Mouse (Mus musculus) induced T-regulatory cell, adult 2 months (primary cell): ENCODE results near the gene Gramd2.
A peak's percentile ranks its signal among the peaks of the same experiment; 100 is the strongest.

ENCODE experiments used
- DNase-seq: peaks from one replicate; pipeline ENCODE4 v3.0.0-alpha.2; 2012; ENCODE audit warnings: low read depth

Gramd2 gene

DNA sequence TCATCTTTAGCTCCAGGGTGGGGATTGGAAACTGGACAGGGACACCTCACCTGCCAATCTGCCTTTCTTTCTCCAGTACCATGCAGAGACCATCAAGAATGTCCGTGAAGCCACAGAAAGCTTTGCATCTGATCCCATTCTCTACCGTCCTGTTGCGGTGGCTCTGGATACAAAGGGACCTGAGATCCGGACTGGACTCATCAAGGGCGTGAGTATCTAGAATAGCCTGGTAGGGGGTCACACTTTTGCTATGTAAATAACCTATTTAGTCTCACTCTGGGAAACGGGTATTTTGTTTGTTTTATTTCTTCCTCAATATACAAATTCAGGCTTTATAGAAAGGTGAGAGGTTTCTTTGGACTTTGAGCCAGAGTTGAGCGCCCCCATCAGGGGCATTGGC lies 11.5 kb upstream of the Gramd2 start:
- no peak for DNase-seq

DNA sequence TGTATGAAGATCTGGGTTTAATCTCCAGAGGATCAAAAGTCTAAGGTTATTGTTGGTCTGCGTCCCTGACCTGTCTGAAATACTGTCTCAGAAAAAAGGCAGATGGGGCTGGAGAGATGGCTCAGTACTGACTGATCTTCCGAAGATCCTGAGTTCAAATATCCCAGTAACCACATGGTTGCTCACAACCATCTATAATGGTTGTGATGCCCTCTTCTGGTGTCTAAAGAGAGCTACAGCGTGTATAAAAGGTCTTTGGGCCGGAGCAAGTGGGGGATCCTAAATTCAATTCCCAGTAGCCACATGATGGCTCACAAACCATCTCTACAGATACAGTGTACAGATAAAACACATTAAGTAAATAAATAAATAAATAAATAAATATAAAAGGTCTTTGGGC lies 10.8 kb upstream of the Gramd2 start:
- peak; percentile 52 for DNase-seq

DNA sequence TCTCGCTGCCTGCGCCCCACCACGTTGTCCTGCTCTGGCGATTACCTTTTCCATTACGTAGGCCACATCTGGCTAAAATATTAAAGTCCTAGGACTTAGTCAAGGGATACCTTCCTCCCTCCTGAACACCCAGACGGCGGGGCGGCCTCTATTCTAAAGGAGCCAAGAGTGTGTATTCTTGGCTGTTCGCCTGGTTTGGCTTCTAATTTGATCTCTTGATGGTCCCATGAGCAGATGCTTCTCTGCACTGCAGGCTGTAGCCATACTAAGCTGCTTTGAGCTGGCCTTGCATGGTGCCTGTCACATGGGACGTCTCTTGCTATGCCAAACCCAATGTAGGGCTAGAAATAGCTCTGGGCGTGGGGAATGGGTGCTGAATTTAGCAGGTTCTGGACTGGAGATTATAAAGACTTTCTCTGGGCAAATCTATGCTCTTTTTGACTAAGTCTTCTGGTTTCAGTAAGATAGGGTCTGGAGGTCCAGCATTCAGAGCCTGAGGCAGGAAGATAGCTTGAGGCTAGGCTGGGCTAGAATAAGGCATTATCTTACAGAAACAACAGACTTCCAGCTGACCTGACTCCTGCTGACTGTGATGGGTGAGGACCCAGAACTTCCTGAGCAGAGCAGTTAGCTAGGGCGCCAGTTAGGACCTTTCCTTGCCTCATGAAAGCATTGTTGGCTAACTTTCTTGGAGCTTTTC lies 7.6 kb upstream of the Gramd2 start:
- DNase-seq, result no peak

DNA sequence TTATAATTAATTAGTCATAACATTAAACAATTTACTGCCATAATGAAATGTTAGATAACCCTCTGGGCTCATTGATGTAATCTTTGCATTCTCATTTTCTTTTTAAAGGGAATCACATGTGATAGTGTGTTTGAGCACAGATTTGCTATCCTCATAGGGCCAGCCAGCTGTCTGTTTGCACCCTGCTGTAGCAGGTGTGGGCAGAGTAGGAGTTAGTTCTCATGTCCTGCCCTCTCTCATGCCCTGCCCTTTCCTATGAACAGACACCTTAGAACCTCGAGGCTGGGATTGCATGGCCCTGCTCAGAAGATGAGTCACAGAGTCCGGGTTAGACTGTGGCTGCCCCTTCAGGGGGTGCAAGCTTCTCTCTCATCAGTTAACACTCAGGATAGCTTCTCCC lies 6.5 kb upstream of the Gramd2 start:
- no peak for DNase-seq

DNA sequence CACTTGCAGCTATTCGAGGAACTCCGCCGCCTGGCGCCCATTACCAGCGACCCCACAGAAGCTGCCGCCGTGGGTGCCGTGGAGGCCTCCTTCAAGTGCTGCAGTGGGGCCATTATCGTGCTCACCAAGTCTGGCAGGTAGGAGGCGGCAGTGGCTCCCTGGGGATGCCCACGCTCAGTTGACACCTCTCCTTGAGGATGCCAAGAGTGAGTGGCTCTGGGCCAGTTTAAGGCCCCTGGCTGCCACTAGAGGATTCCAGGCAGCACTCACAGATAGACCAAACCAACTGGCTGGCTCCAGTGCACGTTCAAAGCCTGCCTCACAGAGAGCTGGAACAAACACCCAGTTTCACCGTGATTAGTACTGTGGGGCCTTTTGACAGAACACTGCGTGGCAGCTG lies 4.3 kb upstream of the Gramd2 start:
- DNase-seq, result no peak

DNA sequence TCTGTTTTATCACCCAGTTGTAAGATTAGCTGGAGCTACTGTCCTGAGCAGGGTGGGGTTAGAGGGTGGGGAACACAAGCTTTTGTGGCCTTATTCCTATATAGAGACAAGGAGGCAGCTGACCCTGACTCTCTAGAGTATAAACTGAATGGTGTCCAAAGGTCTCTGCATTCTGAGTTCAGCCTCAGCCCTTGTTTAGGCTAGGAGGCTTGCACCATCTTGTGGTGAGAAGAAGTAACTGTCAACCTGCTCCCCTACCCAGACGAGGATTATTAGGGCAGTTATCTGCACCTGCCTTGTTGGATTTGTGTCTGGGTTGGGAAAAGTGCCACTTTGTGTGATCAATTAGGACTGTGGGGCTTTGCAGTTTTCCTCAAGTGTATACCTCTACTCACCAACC lies 1.6 kb upstream of the Gramd2 start:
- peak; percentile 68 for DNase-seq

DNA sequence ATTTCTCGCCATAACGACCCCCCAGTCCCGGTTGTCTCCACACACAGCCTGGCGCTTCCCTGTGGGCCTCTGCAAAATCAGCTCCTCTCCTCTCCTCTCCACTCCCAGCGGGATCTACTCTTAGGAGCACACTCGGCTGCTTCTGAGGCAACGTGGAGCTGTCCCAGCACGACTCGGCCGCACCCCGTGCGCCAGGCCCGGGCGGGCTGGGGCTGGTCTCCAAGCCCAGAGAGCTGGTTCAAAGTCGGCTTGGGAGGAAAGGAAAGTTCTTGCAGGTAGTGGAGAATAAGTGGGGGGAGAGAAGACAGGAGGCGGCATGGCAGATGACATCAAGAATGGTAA lies 561 bp downstream of the Gramd2 start:
- no peak for DNase-seq

DNA sequence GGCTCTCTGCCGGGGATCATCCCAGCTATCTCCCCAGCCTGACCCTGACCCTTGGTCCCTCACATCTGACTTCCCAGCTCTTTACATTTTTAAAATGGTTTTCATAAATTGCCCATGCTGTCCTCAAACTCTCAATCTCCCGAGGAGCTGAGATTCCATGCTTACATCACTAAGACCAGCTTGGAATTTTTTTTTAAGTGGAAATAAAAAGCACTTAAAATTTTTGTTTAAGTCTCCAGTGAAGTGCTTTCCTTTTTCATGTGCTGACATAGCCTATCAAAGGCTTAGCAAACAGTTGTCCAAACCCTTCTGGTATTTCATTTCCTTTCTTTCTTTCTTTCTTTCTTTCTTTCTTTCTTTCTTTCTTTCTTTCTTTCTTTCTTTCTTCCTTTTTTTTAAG lies 4.1 kb downstream of the Gramd2 start:
- no peak for DNase-seq

DNA sequence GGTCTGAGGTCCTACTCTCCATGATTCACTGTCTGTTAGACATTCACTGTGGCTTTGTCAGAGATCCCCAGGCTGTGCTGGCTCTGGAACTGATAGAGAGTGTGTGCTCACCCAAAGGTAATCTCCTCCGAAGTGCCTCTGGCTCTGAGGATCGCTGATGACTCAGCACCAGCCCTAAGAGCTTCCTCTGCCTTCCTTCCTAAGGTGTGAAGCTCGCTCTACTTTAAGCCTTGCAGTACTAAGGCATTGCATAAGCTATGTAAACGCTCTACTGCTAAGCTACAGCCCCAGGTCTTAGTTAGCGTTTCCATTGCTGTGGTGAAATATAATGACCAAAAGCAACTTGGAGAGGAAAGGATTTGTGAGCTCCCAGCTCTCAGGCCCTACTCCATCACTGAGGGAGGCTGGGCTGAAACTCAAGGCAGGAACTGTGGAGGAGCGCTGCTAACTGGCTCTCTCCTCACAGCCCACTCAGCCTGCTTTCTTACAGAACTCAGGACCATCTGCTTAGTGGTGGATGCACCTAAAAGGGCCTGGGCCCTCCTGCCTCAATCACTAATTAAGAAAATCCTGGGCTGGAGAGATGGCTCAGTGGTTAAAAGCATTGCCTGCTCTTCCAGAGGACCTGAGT lies 7.6 kb downstream of the Gramd2 start:
- DNase-seq, result no peak

DNA sequence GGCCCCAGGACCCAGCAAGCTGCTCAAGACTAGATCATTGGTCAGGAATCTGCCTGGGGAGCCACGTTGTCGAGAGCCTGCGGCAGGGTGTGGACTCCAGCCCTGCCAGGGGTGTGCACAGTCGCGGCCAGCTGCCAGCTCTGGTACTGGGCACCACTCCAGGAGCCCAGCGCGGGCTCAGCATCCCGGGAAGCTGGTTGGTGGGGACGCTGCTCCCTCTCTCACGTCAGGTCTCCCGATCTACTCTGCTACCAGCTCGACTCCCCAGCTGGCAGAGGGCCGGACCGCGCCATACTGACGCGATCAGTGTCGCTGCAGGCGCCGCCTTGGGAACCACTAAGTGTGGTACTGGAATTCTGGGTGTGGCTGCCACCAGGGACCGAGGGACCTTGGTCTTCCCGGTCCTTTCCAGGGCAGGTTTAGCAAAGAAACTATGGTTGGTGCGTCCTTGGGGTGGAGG lies 11.7 kb downstream of the Gramd2 start:
- DNase-seq, result no peak

DNA sequence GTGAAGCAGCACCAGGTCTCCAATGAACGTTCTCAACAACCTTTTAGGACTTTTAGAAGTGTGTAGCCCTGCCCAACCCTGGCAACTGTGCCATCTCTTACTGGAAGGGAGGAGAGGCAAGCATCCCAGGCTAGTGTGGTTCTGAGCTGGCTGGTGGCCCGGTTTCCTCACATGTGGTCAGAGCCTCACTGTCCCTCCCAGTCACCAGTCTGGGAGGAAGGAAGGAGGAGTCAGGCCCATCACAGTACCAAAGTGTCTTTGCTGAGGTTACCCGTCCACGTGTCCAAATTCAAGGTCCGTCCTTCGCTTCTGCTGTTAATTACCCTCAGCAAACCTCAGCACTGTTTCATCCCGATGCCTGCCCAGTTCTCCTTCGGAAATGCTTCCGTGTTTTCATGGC lies 12.2 kb downstream of the Gramd2 start:
- DNase-seq, result no peak

DNA sequence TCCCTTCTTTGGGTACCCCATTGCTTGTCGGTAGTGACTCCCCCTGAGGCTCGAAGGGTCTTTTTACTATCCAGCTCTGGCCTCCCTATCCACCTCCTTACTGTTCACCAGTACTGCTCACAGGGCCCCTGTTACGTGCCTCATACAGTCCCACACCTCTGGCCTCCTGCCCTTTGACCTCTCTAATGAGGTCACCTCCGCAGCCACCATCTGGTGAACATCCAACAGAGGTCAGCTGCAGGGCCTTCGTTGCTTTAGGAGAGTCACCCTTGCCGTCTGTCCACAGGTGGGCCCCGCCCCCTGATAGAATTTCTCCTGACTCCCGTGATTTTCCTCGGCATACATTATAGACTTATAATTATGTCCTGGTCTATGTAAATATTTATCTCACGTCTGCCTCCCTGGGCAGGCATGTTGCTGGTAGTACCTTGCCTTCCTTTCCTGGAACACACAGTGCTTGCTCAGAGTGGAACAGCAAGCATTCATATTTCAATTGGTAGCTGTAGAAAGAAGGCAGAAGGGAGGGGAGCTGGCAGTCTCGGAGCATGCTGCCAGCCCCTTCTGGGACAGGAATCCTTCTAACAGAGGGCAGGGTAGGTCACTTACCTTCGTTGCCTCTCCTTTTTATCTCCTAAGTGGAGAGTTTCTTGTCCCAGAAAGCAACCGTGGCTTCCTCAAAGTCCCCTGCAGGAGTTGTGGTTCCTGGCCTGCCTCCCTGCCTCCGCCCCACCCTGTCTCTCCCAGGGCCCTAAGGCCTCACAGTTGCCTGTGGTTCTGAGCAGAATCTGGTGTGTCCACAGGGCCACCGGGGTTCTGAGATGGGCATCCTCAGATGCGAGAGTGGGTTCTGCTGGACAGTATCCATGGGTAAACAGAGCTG lies 14.9 kb downstream of the Gramd2 start:
- no peak for DNase-seq

DNA sequence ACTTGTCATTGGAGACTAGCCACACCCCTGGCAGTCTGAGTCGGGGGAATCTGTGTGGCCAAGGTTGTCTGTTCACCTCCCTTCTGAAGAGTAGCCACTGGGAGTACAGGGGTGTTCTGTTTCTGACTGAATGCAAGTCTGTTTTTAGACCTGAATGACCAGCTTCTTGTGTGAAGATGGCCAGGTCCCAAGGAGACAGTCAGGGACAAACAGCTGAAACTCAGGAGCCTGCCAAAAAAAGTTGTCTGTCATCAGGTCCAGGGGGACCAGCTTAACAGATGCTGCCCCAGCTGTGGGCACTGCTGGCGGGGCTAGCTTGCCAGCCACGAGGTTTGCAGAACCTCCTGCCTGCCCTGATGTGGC lies 15.5 kb downstream of the Gramd2 start:
- DNase-seq, result no peak

DNA sequence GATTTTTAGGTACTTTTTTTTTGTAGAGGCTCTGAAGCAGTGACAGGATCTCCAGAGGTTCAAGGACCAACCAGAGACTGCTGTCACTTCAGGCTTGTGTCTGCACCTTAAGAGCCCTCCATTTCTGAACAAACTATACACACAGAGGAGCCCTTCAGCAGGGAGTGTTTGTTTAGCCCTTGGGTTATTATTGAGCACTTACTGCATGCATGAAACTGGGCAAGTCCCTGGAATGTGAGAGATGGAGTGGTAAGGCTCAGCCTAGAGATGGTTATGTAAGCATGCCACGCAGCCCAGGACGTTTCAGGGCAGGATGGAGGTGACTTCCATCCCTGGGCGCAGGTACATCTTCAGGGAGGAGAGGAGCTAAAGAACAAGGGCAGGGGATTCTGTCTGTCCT lies 16.4 kb downstream of the Gramd2 start:
- DNase-seq, result no peak

DNA sequence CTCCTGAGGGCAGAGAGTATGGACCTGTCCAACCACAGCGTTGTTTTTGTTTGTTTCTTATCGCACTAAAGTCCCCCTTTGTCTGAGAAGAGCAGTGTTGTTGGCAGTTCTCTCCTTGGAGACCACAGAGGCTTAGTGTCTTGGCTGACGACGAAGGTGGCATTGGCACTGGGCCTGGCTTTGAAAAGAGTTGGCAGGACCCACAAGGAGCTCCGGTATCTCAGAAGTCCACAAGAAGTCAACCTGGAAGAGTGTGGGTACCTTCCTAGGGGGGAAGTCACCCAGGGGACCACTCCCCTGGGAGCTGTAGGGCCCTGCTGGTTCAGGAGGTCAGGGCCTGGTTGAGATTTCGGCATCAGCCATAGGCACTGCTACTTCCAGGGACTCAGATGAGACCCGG lies 21.1 kb downstream of the Gramd2 start:
- no peak for DNase-seq

DNA sequence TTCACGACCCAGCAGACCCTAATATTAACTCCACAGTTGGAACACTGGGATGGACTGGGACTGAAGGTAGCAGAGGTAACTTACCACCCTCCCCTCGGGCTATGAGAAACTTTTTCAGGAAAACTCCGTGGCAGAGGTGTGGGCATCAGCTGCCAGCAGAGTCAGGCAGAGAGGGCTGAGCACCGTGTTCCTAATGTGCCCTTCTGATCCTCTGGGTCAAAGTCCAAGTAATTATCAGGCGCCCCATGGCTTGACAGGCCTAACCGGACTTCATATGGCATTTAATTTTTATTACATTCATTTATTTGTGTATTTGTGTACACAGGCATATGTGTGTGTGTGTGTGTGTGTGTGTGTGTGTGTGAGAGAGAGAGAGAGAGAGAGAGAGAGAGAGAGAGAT lies 23.2 kb downstream of the Gramd2 start:
- DNase-seq, result no peak

DNA sequence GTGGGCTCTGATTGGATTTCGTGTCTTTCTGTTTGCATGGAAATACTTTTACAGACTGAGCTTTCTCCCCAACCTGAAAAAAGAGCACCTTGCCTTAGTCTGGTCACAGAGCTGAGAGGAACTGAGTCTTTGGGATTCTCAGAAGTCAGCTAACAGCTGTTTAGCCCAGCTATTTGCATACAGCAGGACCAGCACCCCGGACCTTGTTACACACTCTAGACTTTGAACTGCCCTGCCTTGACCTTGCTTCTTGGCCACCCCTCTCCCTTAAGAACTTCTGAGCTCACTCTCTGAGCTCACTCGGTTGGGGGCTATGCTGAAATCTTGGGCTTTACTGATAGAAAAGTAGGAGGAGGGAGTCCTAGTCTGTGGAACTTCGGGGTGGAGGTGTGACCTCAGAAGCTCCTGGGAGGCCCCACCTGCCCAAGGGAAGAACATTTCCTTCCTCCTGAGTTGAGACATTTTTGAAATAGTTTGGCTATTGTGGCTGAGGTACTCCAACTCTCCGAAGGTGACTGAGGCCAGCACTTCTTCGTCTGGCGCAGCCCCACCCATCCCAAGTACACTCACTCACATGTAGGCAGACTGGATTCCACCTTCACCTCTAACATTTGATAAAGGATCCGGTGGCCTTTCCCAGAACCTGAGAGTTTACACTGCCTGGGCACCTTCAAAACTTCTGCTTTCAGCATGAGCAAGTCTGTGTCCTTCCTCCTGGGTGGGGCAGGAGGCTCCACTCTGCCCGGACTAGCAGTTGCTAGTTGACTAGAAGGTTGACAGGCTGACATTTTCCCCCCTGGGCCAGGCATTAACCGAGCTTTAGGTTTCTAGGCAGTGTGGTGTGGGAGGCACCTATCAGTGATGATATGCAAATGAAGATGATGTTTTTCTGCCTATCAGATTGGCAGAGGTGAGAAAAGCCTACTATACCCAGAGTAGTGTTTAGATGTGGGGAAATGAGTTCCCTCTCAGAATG lies 27.2 kb downstream of the Gramd2 start:
- DNase-seq, result peak; percentile 45

DNA sequence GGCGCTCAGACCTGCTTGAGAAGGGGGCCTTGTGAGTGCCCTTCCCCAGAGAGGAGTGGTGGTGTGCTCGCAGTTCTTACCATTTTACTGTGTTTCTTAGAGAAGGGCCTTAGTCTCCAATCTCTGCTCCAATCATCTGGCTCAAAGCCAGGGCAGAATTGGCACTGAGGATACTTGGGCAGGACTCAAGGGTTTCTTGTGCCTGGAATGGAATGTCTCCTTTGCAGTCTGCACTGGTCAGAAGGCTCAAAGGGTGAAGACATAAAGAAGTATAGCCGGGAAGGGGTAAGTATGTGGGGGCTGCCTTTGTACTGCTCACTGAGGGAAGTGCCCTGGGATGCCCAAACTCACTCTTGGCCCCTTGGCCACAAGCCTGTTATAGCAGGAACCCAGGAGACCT lies 29.3 kb downstream of the Gramd2 start:
- DNase-seq, result no peak

DNA sequence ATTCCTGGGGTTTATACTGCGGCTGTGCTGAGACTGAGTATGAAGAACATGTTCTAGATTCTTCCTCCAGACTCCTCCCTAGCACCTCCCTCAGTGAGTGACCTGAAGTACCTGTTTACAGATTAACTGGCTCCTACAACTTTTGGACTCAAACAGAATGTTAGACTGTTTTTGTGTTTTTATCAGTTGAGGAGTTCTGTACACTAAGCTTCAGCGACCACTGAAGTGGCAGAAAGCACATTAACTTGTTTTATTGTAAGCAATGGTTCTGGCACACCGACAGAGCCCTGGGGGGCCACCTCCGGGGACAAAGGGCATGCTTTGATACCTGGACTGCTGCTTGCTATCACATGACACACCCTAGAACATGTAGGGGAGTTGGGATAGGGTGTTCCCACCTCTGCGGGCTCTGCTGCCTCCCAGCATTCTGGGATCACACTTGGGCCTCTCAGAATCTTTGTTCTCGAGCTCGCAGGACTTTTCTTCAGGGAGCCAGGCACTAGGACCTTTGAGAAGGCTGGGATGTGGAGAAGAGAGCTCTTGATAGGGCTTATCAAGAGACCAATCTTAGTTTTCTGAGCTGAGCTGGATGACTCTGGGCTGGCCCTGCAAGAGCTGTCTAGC lies 36.4 kb downstream of the Gramd2 start:
- DNase-seq, result no peak

DNA sequence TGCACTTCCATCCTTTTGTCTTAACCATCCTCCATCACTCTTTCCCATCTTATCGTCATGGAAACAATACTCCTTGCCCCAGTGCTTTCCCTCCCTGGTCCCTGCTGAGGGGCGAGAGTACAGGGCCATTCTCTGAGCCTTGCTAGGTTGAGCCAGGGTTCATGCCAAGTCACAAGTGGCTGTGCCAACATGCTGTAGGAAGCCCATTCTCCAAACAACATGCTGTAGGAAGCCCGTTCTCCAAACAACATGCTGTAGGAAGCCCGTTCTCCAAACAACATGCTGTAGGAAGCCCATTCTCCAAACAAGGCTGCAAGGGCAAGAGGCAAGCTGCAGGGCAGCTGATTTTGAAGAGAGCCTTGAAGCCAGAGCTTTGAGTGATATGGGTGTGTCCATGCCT lies 38.3 kb downstream of the Gramd2 start:
- no peak for DNase-seq

DNA sequence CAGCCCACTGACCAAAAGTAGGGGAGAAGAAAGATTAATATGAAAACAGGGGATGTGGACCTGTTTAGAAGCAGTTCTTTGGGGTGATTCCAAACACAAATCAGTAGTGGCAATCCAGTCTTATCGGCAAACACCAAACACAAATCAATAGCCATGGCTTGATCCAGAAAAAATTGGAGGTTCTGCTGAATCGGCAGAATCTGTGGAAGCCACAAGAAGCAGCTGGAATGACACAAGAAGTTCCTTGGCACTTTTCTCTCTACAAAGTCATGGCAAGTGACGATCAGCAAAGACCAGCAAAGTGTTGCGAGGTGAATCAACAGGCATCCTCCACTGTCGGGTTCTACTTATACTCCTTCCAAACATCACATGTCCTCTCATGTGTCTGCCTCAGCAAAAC lies 41.2 kb downstream of the Gramd2 start:
- DNase-seq, result no peak
